Mouse (Mus musculus): ENCODE data around the gene Tmprss13.

The Tmprss13 gene

DNA sequence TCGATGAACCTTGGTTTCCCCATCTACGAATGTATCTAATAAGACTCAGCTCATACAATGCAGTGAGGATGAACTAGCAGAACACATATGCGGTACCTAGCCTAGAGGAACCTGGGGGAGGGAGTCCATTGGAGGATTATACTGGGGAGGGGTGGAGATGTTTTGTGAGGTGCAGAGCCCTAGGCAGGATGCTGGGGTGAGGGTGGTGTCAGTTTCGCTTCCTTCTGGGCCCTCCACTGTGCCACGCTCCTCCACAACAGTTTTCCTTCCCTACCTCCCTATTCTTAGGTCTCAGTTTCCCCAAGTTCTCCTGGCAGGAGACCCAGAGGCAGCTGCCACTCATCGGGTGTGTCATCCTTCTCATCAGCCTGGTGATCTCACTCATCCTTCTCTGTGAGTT is 10.7 kb downstream of the Tmprss13 start:
- DNase-seq (ENCODE audit: low spot score): no peak

DNA sequence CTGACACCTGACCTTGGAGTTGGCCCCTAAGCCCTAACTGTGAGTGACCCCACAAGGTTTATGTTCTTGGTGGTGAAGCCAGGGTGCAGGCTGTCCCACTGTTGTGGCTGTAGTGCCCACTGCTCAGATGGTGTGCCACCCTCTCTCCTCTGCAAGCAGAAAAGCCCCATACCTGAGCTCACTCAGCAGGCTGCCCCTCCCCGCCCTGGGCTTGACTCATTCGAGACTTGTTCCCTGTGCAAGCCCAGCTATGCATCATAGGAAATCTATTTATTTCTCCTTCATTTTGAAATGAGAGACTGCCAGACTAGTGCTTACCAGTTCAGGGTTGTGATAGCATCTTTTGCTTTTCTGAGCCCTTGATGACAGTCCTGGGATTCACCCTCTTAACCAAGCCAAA is 18.5 kb downstream of the Tmprss13 start:
- no peak for DNase-seq (ENCODE audit: low spot score)

DNA sequence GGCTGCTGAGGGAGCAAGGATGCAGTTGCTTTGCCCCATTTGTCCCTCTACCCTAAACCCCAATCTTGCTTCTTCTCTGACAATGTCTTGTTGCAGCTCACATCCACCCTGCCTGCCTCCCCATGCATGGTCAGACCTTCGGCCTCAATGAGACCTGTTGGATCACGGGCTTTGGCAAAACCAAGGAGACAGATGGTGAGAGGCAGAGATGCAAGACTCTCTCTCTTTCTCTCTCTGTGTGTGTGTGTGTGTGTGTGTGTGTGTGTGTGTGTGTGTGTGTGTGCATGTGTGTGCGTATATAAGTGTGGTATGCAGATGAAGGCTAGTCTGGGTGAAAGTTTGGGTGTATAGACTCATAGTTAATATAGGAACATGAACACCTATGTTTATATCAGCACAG is 24.2 kb downstream of the Tmprss13 start:
- no peak for DNase-seq (ENCODE audit: low spot score)

DNA sequence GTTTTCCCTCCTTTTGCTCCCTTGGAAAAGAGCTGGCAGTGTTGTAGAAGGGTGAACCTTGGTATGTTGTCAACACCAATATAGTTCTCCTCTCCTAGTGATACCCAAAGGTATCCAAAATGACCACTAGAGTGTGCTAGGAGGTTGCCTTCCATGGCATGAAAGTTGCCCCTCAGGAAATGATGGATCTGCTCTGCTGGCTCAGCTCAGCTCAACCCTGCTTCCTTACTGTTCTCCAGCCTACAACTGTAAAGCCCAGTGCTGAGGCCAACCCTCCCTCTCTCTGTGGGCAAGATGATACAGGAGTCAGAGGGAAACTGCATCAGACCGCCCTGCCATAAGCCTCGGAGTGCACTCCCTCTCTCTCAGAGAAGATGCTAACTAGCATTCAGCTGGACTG is 26.6 kb downstream of the Tmprss13 start:
- no peak for DNase-seq (ENCODE audit: low spot score)

DNA sequence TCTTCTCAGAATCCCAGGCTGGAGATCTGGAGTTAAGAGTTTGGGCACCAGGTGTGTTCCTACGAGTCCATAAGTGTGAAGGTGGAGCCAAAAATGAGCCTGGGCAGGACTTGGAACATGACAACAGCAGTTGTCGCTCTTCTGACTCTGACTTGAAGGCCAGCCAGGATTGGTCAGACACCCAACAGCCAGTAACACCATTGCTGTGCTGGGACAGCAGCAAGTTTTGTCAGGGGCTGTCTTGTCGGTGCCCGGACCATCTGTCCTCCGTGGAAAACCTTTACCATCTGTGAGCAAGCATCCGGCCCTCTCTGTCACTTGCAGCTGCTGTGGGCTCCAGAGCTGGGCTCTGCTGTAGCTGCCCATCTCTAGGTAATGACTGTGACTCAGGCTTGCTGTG is 27.4 kb downstream of the Tmprss13 start:
- DNase-seq (ENCODE audit: low spot score): no peak

DNA sequence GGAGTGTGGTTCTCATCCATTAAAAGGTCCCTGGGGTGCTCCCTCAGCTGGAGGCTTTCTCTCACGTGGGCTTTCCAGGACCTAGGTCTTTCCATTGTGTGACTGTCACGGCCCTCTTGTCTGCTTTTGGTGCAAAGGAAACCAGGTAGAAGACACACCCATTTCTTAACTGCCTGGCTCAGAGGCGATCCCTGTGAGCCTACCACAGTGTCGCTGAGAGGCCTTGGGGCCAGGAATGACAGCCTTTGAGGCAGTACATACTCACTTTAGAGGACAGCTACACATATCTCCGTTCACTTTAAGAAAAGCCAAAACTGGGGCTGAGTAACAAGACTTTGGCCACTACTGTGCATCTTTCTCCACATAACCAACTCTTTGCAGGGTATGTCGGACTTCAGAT is 29.7 kb downstream of the Tmprss13 start:
- no peak for DNase-seq (ENCODE audit: low spot score)

DNA sequence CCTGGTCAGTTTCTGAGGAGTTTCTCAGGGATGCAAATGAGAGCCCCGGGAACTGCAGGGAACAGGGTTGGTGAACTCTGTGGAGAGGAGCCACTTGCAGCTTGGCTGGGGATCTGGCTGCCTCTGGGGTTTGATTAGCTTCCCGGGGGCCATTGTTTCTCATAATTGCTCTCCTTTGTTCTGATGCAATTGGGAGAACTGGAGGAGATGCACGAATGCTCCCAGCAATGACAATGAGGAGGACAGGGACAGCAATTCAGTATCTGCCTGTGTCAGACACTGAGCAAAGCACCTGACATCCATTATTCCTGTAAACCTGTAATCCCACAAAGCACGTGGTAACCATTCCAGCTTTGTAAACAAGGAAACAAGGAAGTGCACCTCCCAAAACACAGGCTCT is 30.3 kb downstream of the Tmprss13 start:
- DNase-seq (ENCODE audit: low spot score): no peak

DNA sequence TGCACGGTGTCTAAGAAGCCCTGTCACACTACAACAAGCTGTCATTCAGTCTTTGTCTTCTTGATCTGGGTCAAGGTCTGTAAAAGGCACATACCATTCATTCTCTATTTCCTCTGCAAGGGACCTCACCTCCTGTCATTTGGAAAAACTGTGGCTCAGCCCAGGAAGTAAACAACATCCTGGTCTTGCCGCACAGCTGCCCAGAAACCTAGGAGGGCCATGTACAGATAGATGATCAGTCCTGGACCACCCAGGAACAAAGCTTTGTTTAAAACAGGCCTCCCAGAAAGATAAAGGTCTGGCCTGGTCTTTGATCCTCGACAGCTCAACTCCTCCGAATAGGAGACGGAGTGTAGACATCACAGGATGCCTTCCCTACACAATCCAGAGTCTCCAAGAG is 31.0 kb downstream of the Tmprss13 start:
- DNase-seq (ENCODE audit: low spot score): no peak

DNA sequence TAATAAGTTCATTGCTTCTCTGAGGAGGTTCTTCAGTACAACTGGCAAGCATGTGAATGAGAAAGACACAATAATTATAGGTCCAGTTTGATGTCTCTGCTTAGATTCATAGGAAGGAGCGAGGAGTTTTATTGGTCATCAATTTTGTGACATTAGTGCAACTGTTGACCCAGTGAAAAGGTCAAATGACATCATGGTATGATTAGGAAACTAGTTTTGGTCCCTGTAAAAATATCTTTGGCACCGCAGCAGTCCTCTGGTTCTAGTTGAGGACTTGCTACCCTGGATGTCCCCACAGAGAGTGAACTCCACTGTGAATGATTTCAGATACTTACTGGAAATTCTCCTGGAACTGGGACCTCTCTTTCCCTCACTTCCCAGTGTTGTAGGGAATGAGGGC is 36.3 kb downstream of the Tmprss13 start:
- no peak for DNase-seq (ENCODE audit: low spot score)

DNA sequence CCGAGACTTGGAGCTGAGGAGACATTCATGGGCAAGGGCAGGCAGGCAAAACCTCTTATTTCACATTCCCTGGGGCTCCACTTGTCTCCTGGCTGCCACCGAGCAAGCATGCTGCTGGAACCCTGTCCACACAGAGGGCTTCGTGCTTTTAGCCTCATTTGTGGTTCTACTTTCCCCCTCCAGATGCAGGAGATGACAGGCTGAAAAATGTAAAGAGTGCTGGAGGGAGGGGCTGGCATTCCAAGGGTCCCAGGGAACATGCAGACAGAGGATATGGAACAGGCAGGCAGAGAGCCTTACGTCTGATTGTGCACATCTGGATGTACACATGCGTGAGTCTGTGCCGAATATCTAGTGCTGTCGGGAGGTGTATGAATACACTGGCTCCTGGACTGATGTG is 39.5 kb downstream of the Tmprss13 start:
- DNase-seq (ENCODE audit: low spot score): no peak

DNA sequence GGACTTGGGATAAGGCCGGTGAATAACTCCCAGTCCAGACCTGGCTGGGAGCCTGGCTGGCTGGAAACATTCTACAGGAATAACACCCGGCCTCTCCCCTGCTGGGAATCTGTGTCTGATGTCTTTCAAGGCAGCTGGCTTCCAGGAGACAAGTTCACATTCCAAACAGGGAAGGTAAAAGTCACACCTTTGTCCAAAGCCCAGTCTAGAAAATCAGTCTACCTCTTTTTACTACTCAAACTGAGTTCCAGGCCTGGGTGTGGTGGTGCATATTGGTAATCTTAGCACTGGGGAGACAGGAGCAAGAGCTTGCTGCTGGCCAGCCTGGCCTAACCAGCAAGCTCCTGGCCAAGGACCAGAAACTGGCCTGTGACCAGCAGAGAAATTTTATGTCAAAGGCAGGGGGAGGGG is 43.2 kb downstream of the Tmprss13 start:
- no peak for DNase-seq (ENCODE audit: low spot score)

DNA sequence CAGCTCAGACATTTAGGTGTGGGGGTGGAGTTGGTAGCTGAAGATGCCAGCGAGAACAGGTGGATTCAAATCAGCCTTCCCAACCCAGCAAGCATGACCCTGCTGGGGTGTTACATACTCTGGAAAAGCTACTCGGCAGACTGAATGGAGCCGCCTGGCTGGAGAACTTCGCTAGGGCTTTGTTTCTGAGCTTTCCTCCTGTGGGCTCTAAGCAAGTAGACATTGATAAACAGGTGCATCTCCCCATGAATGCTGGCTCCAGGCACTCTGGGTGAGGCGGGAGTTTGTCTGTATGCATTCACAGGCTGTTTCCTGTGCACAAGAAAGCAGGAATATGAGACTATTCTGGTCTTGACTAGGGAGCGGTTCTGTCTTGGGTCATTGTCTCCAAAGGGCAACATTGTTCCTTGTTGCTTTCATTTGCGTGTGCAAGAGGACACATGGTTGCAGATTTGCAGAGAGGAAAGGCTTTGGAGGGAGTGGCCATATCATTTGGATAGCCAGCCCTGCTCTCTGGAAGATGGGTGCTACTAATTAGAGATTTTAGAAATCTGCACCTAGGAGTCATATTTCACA is 44.8 kb downstream of the Tmprss13 start:
- no peak for DNase-seq (ENCODE audit: low spot score)

DNA sequence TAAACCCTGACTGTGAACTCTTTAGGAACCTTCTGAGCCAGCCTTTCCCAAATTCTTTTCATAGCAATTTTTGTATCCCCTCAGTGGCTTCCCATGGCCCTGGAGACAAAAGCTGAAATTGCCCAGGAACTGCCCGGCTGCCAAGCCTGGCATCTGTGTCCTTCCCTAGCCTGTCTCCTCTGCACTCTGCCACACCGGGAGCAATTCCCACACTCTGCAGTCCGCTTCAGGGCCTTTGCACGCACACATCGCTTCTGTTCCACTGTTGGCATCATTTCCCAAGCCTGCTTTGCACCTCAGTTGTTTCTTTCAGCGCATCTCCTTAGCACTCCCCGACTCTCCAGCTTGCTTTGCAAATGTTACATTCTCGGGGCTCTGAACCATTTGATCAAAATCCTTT is 48.8 kb downstream of the Tmprss13 start:
- no peak for DNase-seq (ENCODE audit: low spot score)

DNA sequence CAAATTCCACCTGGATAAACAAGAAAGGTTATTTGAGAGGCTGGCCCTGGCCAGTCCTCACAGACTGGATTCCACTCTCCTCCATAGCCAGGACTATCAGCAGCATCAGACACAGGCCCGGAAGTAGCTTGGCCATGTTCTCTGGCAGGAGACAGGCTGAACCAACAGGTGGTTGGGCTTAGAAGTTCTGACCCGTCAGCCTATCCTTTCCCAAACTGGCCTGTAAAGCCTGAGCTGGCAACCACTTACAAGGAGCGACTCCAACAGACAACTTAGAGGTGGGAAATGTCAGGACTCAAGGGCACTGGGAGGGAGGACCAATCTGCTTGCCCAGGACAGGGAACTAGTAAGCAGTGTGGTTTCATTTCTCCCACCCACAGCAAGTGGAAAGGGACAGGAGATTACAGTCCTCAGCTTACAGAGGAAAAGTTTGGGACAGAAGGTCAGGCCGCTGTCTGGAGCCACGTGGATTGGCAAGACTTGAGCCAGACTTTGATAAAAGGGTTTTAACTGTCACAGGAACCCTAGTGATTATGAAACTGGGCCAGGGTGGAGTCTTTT is 49.5 kb downstream of the Tmprss13 start:
- no peak for DNase-seq (ENCODE audit: low spot score)

DNA sequence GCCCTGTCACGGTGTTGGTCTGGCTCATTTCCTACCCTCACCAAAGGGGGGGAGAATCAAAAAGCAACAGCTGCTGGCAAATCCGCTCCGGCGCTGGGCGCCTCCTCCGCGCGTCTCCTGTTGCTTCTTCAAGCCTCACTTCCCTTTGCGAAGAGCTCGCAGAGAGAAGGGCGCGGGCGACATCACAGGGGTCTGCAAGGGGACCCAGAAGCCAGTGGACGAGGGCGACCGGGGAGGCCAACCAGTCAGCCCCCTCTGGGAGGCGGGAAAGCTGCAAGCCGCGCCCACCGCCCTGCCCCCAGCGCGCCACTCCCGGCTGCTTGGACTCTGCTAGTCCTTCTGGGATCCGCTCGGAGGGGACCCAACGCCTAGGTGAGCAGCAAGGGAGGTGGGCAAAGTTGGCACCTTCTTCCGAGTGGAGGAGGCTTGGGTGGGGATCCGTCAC is 51.2 kb downstream of the Tmprss13 start, which contains the start of gene Fxyd6:
Gene Fxyd6, plus strand, starts transcription at position 69 of the 445 bp plus-strand sequence.
- no peak for DNase-seq (ENCODE audit: low spot score)

DNA sequence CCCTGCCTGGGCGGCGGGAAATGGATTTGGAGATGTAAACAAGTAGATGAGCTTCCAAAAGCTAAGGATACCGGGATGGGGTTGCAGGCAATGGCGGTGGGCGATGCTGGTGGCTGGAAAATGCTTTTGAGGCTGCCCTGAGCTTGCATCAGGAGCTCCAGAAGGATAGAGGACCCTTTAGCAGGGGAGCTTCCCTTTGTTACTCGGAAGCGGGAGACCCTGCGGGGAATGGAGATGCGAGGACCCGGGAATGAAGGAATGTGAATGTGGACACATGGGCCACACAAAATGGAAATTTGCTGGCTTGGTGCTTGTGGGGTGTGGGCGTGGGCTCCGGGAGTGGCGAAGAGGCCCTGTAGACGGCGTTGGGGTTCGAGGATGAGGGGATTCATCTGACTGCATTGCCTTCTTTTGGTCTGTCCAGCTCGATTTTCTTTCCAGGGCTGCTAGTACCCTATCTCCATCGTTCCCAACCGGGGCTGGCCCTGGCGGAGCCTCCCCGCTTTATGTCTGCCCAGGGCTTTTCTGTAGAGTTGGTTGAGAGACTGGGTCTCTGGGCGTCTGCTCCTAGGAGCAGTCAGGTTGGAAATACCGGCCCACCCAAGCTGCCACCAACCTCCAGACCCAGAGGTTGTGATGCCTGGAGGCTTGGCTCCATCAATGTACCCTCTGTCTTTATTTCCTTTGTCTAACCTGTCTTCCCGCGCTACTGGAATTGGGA is 51.9 kb downstream of the Tmprss13 start:
- no peak for DNase-seq (ENCODE audit: low spot score)

DNA sequence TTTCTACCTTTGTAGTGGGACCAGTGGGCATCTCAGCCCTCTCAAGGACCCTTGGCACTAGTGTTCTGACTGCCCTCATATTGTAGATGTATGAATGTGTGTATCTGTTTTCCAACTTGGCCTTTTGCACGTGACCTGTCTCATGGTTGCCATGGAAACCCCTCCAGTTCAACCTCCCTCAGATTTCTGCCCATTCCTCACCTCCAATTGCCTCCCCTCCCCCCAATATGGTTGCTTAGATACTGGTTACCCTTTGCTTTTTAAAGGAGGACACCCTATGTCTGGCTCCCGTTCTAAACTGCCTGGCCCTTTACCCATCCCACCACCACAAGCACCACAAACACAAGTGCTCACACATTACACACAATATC is 52.4 kb downstream of the Tmprss13 start:
- no peak for DNase-seq (ENCODE audit: low spot score)

DNA sequence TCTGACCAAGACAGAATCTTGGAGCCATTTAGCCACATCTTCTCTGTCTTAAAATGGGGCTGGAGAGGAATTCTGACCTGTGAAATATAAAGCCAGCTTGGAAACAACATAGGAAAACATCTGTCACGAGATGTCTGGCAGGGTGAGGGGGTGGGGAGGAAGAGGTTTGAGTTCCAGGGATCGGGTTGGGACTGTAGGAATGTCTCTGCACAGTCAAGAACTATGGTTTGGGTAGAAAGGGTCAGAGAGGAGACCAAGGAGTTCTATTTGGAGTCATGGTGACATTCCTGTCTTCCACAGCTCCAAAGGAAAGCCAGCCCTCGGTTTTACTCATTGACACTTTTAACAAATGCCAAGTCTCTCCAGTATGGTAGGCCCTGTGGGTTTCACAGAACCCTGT is 55.0 kb downstream of the Tmprss13 start:
- no peak for DNase-seq (ENCODE audit: low spot score)

DNA sequence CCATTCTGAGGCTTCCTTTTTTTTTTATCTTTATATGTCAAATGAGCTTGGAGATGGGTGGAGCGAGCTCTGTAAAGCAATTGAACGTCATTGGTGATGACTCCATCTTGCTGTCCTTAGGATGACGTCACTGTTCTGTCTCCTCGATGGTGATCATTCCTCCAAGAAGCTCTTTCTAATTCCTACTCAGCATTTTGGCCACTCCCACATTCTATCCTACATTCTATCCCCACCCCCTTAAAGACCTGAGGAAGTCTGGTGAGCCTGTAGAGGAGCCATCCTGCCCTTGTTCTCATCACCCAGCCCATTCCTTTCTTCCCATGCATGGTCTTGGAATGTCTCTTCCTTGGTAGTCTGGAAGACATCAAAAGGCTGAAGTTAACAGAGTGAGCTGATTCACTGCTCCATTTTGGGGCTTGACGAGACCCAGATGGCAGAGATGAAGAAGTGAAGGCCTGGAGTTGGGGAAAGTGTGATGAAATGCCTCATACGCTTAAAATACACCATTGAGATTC is 56.1 kb downstream of the Tmprss13 start:
- no peak for DNase-seq (ENCODE audit: low spot score)

DNA sequence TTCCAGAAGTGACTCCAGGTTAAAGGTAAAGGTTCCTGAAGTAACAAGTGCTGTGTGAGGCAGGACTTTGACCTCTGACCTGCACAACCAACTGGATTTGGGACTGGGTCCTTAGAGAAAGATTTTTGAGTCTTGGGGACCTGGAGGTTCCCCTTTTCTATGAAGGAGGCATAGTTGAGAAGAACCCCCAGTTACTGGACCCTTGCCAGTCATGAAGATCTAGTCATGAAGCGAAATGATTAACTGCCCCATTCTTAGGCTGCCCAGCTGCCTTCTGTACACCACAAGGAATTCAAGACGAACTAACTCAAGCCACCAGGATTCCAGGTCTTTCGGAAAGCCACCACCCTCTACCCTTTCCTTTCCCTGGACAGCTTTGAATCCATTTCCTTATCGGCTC is 57.5 kb downstream of the Tmprss13 start:
- DNase-seq (ENCODE audit: low spot score): no peak

DNA sequence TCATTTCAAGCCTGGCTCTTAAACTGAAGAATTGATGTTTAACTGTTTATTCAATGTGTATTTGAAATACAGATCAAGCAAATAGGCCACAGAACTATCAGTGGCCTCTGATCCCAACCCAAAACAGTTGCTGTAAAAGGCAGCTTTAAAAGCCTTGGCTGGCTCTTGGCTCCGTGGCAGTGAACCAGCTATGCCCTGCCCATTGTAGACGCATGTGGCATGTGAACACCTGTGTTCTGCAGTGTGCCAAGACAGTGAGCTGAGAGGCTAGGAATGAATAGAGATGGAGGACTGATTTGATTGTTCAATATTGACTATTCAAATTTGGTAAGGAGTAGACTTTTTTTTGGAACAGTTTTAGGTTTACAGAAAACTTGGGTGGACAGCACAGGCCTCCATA is 58.0 kb downstream of the Tmprss13 start:
- no peak for DNase-seq (ENCODE audit: low spot score)

DNA sequence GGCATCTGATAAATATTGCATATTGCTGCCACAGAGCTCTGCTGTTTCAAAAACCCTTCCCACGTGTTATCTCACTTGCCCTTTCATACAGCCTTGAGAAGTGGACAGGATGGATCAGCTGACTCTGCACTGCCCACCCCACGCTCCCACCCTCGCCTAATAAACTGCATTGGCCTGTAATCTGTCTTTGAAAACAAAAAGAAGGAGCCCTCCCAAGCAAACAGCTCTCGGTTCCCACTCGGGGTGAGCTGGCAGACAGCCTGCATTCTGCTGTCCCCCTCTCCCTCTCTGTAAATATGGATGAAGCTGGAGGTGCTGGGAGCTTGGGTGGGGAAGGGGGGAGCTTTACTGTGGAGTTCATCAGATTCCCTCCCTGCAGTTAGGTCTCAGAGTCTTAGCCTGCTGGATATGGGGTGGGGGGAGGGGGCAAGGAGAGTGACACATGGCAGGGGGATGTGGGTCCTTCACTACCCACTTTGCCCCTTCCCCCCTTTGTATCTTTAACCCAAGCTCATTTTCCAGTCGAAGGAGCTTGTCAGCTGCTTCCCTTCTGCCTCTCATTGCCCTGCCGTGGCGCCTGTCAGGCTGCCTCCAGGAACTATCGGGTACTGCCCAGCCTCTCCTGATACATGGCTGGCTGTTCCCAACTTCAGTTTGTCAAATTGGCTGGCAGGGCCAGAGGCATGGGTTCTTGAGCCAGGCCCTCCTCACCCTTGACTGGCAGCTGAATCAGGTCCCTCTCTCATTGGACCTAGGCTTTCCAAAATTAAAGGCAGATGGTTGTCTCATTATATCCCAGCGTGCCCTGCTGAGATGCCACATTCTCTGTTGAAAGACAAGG is 61.7 kb downstream of the Tmprss13 start:
- DNase-seq (ENCODE audit: low spot score): no peak

DNA sequence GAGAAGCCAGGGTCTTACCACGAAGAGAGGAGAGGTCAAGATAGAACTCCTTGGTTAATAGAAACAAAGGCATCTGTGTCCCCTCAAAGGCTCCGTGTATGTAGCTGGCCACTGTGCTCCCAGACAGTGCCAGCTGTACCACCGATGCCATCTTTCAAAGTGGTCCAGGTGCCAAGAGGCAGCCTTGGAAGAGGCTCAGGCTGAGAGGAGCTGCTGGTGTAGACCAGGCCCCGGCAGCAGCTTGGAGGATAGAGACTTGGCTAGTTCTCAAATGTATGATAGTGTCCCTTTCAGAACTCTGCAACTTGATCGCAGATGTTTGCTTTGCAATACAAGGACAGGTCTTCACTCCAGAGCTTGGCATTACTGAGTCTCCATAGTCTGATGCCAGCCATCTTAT is 63.4 kb downstream of the Tmprss13 start:
- no peak for DNase-seq (ENCODE audit: low spot score)

Data from spleen, adult 12 weeks (tissue).